Mouse (Mus musculus): ENCODE results near the gene 5330417C22Rik. TPM values are rescaled to one million over a fixed set of nuclear protein-coding genes. Genes with fewer than 3 reads are reported as not detected.

5330417C22Rik gene
- total RNA-seq, 1 experiment from 2014 or later: 0.19 TPM

DNA sequence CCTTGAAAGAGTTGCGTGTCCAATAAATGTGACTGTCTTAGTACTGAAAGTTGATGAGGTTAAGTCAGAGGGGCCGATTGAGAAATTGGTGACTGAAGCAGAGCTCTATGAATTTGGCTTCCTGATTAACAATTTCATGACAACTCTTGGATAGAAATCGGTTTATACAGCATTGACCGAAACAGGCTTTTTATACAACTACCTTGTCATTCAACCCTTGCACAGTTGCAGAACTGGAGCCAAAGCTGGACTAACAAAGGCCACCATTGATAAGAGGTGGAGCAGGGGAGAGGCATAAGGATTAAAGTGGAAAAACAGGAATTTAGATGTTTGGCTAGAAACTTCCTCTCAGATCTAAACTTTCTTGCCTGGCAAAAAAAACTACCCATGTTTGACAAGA is 57.5 kb downstream of the 5330417C22Rik start:
- ATAC-seq (replicated peaks; ENCODE audit: insufficient number of reproducible peaks, low FRiP score, low TSS enrichment, poor library complexity, severe bottlenecking): no peak

DNA sequence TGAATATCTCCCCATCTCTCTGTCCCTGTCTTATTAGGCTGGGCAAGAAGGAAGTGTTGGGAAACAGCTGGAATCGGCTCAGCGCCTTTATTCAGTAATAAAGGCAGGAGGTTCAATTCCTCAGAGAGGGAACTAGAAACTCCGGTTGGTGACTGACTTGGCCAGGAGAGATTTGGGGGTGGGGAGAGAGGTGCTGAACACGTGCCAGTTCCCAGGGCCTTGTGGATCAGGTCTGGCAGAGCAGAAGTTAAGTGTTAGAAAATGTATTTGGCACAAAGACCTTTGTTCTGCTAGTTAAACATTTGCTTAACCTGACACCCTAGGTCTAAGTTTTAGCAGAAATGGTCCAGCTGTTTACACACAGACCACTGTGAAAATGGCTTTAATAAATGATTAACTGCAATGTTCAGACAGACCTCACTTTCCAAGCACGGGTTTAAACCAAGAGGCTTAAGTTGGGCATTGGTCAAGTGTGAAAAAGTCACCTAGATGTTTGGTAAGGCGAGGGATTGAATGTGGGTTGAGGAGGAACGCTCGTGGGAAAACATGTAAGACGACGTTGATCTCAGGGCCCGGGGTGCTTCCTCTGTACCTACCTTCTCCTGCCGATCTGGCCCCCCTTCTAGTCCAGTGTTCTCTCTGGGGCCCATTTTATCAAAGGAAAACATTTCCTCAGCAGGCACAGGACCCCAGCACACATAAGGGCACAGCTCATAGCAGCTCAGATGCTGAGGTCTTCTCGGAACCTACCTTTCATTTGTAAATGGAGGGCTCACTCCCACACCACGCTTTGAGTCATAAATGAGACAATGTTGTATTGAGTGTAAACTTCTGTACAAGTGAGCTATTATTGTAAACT is 59.3 kb downstream of the 5330417C22Rik start:
- ATAC-seq (replicated peaks; ENCODE audit: insufficient number of reproducible peaks, low FRiP score, low TSS enrichment, poor library complexity, severe bottlenecking): no peak

DNA sequence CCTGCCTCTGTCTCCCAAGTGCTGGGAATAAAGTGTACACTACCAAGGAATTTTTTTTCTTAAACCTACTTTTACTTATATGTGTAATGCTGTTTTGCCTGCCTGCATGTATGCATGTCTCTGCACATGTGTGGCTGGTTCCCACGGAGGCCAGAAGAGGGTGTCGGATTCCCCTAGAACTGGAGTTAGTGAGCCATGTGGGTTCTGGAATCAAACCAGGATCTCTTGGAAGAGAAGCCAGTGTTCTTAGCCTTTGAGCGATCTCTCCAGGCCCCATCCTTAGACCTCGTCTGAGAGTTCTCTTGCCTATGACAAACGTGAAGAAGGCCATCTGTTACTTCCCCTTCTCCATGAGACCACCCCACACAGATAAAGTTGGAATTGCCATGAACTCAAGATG is 60.8 kb downstream of the 5330417C22Rik start:
- no peak for ATAC-seq (replicated peaks; ENCODE audit: insufficient number of reproducible peaks, low FRiP score, low TSS enrichment, poor library complexity, severe bottlenecking)

DNA sequence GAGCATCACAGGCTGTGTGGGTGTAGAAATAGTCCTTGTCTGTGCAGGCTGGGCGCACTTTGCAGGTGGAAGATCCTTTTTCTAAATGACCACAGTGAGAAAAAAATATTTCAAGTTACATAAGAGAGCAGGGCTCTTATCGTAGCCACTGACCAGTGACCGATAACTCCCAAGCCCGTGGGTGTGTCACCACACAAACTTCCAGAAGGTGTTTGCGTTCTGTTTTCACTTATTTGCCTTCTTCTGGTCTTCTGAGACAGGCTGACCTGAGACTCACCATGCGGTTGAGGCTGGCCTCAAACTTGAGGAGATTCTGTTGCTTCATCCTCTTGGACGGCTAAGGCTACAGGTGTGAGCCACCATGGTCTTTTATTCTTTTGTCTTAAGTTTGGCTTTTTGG is 61.4 kb downstream of the 5330417C22Rik start:
- ATAC-seq (replicated peaks; ENCODE audit: insufficient number of reproducible peaks, low FRiP score, low TSS enrichment, poor library complexity, severe bottlenecking): no peak

DNA sequence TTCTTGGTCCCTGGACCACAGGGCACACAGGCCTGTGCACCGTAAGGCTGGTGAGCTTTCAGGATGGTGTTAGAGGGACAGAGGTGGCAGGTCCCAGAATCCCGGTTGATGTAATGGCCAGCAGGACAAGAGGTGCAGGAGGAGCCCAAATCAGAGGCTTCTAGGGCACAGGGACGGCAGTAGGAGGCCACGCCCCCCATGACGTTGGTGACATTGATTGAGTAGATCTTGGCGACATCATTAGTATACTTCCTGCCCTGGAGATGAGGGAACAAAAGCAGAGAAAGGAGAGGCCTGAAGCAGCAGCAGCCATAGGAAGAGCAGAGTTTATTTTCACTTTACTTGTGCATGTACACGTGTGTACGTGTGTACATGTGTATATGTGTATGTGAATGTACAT is 68.6 kb downstream of the 5330417C22Rik start:
- no peak for ATAC-seq (replicated peaks; ENCODE audit: insufficient number of reproducible peaks, low FRiP score, low TSS enrichment, poor library complexity, severe bottlenecking)

DNA sequence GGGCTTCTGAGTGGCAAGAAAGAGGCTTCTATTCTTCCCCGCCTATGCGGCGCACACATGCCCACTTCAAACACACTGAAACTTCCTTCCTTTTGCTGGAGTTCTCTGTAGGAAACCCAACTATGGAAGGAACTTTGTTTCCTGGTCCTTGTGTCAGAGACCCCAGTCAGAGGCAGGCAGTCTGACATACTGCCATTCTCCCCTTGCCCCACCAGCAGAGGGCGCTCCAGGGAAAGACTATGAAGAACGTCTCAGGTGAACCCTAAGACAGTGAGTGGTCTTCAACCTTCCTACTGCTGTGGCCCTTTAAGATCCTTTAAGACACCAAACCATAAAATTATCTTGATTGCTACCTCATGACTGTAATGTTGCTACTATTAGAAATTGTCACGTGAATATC is 69.9 kb downstream of the 5330417C22Rik start:
- ATAC-seq (replicated peaks; ENCODE audit: insufficient number of reproducible peaks, low FRiP score, low TSS enrichment, poor library complexity, severe bottlenecking): no peak

DNA sequence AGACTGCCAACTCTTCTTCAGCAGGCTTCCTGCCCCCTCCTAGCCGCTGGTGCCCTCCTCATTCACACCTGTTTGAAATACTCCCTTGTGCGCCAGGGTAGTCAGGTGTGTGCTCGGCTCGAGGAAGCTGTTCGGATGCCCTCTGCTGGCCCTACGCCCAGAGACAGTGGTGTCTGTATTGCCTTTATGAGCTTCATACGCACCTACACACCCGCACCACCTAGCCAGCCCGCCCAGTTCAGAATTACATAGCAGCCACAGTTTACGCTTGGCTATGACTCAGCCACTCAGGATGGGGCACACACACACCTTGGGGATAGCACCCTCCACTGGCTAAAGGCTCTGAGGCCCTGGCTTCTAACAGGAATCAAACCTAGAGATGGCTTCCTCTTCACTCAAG is 77.5 kb downstream of the 5330417C22Rik start:
- ATAC-seq (replicated peaks; ENCODE audit: insufficient number of reproducible peaks, low FRiP score, low TSS enrichment, poor library complexity, severe bottlenecking): no peak

DNA sequence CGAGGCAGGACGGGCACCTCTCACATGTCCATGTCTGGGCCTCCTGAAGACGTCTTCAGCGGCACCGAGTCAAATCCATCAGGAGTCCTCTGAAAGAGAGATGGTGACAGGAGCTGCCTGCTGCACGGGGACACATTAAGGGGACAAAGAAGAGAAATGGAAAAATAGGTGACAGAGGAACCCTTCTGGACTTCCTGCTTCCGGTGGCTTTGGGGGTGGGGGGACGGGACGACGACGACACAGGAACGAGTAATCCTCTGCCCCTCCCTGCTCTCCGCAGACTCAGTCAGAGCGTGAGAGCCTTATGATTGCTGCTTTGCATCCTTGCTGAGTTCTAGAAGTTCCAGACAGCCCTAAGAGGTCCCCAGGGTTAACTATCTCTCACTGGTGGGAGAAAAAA is 78.0 kb downstream of the 5330417C22Rik start:
- no peak for ATAC-seq (replicated peaks; ENCODE audit: insufficient number of reproducible peaks, low FRiP score, low TSS enrichment, poor library complexity, severe bottlenecking)

DNA sequence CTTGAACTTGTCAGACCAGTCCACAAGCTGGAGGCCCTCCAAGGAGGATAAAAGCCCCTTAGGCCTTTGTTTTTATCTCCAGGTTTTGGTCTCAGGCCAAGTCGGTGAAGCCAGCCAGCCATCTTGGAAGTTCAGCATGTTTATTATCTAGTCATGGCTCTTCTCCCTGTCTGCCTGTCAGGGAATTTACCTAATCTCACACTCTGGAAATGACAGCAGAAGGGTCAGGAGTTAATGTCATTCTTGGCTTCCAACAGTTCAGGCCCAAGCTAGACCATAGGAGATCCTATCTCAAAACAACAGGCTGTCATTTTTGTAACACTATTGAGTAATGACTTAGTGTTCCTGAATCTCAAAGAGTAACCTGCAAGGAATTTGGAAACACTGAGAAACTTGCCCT is 82.2 kb downstream of the 5330417C22Rik start:
- no peak for ATAC-seq (replicated peaks; ENCODE audit: insufficient number of reproducible peaks, low FRiP score, low TSS enrichment, poor library complexity, severe bottlenecking)

DNA sequence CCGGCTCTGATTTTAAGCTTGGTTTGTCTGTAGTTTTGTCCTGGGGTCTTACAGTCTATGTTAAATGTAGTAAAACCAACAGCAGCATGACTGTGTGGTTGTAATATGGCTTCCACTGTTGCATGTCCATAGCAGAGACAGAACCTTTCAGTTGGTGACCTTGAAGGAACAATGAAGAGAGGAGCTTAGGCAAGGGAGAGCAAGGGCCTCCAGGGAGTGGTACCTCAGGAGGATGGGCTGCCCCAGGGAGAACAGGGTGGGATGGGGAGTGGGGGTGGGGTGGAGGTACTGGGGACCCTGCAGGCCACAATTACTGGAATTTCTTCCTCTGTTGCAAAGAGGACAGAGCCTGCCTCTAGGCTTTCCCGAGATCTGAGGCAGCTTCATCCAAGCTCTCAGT is 84.4 kb downstream of the 5330417C22Rik start:
- no peak for ATAC-seq (replicated peaks; ENCODE audit: insufficient number of reproducible peaks, low FRiP score, low TSS enrichment, poor library complexity, severe bottlenecking)

DNA sequence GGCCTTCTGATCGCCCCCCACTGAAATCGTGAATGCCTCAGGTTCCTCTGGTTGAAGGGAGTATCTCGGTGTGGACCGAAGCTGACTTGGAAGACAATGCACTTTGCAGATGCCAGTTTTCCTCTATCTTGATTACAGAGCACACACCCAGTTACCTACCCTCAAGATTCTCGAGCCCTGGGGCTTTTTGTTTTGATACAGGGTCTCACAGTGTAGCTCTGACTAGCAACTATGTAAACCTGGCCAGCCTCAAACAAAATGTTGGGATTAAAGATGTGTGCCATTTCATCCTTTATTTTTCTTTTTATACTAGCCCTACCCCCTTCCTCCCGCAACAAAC is 91.0 kb downstream of the 5330417C22Rik start:
- no peak for ATAC-seq (replicated peaks; ENCODE audit: insufficient number of reproducible peaks, low FRiP score, low TSS enrichment, poor library complexity, severe bottlenecking)

DNA sequence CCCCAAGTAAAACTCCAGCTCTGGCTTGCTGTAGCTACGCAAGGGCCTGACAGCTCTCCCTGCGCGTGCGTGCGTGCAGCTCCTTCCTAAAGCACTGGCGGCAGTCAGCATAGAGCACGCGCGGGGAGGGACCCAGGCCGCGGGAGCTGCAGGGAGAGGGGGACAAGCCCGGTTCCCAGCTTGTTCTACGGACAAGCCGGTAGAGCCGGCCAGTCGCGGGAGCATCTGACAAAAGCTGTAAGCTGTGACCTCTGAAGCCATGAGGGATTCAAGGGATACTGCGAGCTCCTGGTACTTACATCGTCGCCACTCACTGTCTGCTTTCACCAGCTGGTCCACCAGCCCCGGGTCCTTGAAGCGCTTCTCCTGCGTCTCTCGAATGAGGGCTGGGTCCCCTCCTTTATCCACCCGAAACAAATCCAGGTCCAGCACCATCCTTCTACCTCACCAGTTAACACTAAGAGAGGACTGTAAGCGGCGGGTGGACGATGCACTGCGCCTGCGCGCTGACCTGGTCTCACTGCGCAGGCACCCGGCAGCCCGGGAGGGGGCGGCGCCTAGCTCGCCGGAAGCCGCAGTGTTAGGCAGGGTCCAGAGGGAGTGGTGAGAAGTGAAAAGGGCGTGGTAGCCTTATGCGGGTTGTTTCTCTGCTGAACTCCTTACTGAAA is 91.5 kb downstream of the 5330417C22Rik start, which contains the start of gene Sars:
Sars (minus strand) TSS at position 512 of the 668 bp plus-strand sequence.
- ATAC-seq (replicated peaks; ENCODE audit: insufficient number of reproducible peaks, low FRiP score, low TSS enrichment, poor library complexity, severe bottlenecking): peak; percentile 88

DNA sequence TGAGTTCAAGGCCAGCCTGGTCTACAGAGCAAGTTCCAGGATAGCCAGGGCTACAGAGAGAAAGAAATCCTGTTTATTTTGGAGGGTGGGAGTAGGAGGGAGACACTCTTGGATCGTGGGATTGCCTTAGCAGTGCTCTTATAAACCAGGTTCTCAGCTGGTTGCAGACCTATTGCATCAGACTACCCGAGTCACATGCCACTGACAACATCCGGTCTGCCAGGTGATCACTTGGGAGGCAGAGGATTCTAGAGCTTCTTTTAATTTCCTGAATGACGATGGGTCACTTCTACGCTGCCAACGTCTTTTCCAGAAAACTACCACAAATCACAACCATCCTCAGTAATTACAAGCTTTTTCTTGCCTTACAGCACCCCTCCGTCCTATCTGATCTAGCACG is 92.3 kb downstream of the 5330417C22Rik start:
- peak; percentile 54; the same call in 1 of the 2 replicates for ATAC-seq (replicated peaks; ENCODE audit: insufficient number of reproducible peaks, low FRiP score, low TSS enrichment, poor library complexity, severe bottlenecking)

DNA sequence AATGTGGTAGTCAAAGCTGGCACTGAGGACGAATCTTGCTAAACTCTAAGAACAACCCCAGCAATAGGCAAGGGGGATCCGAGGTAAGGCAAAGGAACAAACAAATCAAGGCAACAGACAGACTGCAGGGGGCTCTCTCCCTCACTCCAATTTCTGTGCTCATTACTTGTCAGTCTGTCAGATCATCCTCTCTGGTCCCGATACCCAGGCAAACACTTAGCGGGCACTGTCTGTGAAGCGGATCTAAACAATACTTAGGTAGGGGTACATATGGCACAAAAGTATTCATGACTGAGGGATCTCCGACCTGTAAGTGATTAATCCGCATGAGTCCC is 100.0 kb downstream of the 5330417C22Rik start:
- ATAC-seq (replicated peaks; ENCODE audit: insufficient number of reproducible peaks, low FRiP score, low TSS enrichment, poor library complexity, severe bottlenecking): no peak

DNA sequence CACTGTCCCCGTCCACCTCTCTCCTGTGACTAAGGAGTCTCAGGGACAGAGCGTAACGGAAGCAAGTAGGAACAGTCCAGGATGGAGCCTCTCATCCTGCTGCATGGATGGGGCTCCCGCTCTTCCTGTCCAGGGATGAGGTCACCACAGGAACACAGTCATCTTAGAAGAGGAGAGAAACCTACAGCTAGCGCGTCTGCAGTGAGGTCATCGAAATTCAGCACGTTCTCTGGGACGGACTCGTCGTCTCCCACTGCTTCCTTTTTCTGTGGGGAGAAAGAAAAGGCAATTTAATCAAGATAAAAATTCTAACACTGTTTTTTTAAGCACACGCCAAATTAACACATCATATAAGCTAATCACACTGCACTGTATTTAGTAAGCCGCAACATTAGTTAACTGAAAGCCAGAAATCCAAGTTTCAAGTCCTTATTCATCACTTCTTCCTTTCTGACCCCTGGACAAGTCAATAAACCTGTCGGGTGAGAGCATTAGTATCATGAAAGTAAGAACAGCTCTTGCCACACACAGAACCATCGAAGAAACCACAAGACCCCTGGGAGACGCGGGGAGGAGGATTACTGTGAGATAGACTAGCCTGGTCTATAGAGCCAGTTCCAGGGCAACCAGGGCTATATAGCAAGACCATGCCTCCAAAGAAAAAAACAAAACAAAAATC is 100.5 kb downstream of the 5330417C22Rik start:
- ATAC-seq (replicated peaks; ENCODE audit: insufficient number of reproducible peaks, low FRiP score, low TSS enrichment, poor library complexity, severe bottlenecking): no peak

DNA sequence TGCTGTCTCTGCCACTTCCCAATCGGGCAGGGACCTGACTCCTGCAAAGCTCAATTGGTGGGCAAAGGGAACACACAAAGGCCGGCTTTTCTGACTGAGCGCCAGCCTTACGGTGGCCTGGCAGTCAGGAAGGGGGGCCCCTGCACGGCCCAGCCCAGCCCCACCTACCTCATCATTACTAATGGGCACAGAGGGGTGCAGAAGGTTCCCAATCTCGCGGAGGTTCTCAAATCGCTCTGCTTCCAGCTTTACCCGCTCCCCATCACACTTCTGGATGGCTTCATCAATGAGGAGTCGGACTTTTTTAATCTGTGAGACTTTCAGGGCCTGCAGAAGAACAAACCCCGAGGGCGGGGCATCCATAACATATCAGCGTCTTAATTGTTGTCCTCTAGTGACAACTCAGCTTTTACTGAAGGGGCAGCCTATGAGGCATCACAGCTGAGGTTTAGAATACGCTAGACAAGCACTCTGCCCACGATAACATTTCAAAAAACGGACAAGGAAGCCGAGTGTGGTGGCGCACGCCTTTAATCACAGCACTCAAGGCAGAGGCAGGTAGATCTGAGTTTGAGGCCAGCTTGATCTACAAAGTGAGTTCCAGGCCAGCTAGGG is 102.3 kb downstream of the 5330417C22Rik start:
- ATAC-seq (replicated peaks; ENCODE audit: insufficient number of reproducible peaks, low FRiP score, low TSS enrichment, poor library complexity, severe bottlenecking): no peak

DNA sequence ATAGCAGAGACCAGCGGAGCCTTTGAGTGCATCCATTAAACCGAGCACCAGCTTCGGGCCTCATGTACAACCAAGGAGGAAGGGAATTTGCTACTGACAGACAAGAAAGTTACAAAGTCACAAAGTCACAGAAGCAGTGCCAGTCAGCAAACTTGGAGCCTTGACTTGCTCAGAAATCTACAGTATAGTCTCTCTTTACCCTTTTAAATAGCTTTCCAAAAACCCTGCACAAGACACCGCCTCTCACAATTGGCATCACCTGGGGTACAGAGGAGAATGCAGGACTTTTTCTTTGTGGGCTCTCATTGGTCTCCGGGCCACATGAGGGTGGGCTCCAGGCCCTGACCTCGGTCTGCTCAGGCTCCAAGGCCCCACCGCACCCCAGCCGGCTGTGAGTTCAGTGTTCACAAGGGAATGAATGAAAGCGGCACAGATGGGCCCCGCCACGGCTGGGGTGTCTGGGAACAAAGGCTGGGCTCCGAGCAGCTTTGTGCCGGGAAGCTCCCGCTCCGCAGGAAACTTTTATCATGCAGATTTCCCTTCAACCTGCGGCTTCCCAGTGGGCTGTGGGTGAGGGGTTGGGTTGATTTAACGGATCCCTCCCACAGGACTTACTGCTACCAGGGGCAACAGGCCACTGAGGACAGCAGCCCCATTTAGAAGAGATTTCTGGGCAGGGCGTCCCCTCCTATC is 103.0 kb downstream of the 5330417C22Rik start:
- ATAC-seq (replicated peaks; ENCODE audit: insufficient number of reproducible peaks, low FRiP score, low TSS enrichment, poor library complexity, severe bottlenecking): no peak

DNA sequence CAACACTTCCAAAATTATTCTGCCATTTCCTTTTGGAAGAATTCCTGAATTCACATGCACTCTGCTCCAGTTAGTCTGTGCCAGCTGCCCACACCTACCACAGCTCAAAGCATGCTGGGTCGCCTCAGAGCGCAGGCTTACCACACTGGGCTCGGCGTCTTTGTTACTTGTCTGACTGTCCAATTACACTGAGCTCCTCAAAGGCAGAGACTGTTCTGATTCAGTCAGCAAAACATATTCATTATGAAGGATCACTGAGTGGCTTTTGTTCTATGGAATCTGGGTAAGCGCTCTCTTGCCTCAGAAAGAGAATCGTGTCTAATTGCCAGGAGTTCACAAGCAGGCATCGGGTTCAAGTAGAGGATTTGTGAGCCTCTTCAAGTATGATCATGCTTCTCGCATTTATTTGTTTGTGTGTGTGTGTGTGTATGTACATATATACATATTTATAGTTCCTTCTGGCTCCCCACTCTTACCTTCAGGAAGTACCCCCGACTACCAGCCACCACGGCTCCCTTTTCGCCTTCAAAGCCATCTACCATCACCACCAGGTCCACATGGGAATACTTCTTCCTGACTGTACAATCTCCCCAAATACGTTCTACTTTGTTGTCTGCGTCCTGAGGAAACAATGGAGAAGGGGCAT is 103.7 kb downstream of the 5330417C22Rik start:
- no peak for ATAC-seq (replicated peaks; ENCODE audit: insufficient number of reproducible peaks, low FRiP score, low TSS enrichment, poor library complexity, severe bottlenecking)
